Mouse (Mus musculus) kidney, adult 11 months (tissue): ENCODE data around the gene Car3.

Experiments
- DNase-seq: peaks from one replicate; pipeline ENCODE4 v3.0.0; 2022

Car3 gene

GRCm38 (mm10) chr3:14876325-14876918 is 13.1 kb downstream of the Car3 start:
- DNase-seq = no peak

- no peak for DNase-seq
Observed at GRCm38 (mm10) chr3:14877251-14877909, 14.1 kb downstream of the Car3 start.

- DNase-seq = no peak
Observed at GRCm38 (mm10) chr3:14878749-14879223, 15.5 kb downstream of the Car3 start.

GRCm38 (mm10) chr3:14879293-14879692 is 16.0 kb downstream of the Car3 start:
- DNase-seq = no peak

- no peak for DNase-seq
Observed at GRCm38 (mm10) chr3:14880277-14880676, 17.0 kb downstream of the Car3 start.

- DNase-seq = no peak
Observed at GRCm38 (mm10) chr3:14882005-14882404, 18.7 kb downstream of the Car3 start.

GRCm38 (mm10) chr3:14882756-14883155 is 19.4 kb downstream of the Car3 start:
- DNase-seq = no peak

- no peak for DNase-seq
Observed at GRCm38 (mm10) chr3:14884826-14885225, 21.5 kb downstream of the Car3 start.

GRCm38 (mm10) chr3:14886102-14887098 is 23.1 kb downstream of the Car3 start, which contains the start of gene Car2:
Gene Car2 (plus strand): TSS chr3:14886273.
- peak; percentile 77 for DNase-seq

GRCm38 (mm10) chr3:14887134-14887666 is 23.9 kb downstream of the Car3 start:
- no peak for DNase-seq

- DNase-seq = no peak
Observed at GRCm38 (mm10) chr3:14887686-14888295, 24.5 kb downstream of the Car3 start.

GRCm38 (mm10) chr3:14888549-14888948 is 25.2 kb downstream of the Car3 start:
- no peak for DNase-seq

GRCm38 (mm10) chr3:14889085-14889484 is 25.8 kb downstream of the Car3 start:
- no peak for DNase-seq

- no peak for DNase-seq
Observed at GRCm38 (mm10) chr3:14889716-14890409, 26.6 kb downstream of the Car3 start.

GRCm38 (mm10) chr3:14892991-14893390 is 29.7 kb downstream of the Car3 start:
- no peak for DNase-seq

GRCm38 (mm10) chr3:14893700-14894099 is 30.4 kb downstream of the Car3 start:
- DNase-seq = no peak

GRCm38 (mm10) chr3:14895333-14895732 is 32.0 kb downstream of the Car3 start:
- no peak for DNase-seq

GRCm38 (mm10) chr3:14897770-14898169 is 34.5 kb downstream of the Car3 start:
- peak; percentile 77 for DNase-seq

GRCm38 (mm10) chr3:14903380-14903779 is 40.1 kb downstream of the Car3 start:
- DNase-seq = no peak

- DNase-seq = peak; percentile 40
Observed at GRCm38 (mm10) chr3:14904165-14904564, 40.9 kb downstream of the Car3 start.

- no peak for DNase-seq
Observed at GRCm38 (mm10) chr3:14907271-14907670, 44.0 kb downstream of the Car3 start.
